Mouse (Mus musculus) MN1 (cell line): ENCODE data around the gene Itpkb.

Experiments
- DNase-seq: peaks from one replicate; pipeline ENCODE4 v3.0.0-alpha.2; 2016; ENCODE audit warnings: low spot score

The Itpkb gene

DNA sequence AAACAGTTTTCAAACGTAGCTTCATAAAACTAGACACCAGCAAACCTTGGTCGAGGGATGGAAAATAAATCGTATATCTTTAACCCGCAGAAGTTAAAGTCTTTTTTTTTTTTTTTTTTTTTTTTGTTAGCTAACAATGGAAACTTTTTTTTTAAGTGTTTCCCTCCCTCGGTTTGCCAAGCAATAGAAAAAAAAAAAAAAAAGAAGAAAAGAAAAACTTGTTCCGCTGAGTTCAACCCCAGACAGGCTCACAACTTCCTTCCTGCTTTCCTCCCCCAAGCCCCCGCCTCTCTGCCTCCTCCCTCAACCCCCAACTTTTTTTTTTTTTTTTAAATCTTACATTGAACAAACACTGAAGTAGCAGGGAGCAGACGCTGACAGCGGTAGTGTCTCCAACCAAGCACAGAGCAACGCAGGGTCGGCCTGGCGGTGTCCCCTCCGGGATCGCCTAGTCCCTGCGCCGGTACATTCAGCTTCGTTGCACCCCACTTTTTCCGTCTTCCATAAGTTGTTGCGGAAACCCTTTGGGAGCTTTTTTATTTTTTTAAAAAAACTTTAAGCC, at the start of gene Itpkb:
Gene Itpkb, plus strand, starts transcription at position 341 of the 562 bp plus-strand sequence.
- DNase-seq: no peak

- DNase-seq: no peak
Observed at GRCm38 (mm10) chr1:180282581-180282980, 47.7 kb upstream of the Itpkb start.

DNA sequence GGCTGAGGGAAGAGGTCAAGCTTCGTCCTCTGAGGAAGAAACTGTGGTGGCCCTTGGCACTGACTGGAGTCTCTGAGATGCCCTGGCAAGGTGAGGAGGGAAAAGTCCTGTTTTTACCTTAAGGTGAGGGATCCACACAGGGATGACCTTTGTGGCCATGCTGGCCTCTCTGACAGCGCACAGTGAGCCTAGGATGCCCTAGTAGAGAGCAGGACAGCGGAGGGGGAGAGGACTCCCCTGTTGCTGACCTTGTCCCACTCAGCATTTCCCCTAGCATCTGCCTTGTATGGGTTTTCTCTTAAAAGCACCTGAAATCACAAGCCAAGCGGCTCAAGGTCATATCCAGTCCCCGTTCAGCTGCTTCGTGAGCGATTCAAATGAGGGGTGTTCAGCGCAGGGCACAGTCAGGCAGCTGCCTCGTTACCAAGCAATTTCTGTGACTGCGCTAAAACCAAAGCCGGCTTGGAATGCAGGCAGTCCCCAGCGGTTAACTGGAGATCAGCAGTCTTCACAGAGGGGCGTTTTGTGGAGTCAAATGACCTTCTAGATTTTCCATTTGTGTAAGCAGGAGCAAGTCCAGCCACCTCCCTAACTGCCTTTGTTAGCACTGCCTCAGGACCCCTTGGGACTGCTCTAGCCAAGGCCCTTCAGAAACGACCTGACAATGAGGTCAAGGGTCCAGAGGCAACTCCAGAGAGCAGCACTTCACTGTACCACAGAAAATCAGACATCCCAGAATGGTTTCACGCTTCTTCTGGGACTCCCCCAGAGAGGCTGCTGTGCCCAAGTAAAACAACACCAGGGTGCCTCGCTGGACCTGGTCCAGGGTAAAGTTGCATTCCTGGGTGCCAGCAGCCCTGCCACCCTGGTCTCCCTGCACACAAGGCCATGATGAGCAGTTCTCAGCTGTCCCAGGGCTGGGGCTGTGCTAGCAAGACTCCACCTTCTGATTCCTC, 46.2 kb upstream of the Itpkb start:
- DNase-seq: no peak

DNA sequence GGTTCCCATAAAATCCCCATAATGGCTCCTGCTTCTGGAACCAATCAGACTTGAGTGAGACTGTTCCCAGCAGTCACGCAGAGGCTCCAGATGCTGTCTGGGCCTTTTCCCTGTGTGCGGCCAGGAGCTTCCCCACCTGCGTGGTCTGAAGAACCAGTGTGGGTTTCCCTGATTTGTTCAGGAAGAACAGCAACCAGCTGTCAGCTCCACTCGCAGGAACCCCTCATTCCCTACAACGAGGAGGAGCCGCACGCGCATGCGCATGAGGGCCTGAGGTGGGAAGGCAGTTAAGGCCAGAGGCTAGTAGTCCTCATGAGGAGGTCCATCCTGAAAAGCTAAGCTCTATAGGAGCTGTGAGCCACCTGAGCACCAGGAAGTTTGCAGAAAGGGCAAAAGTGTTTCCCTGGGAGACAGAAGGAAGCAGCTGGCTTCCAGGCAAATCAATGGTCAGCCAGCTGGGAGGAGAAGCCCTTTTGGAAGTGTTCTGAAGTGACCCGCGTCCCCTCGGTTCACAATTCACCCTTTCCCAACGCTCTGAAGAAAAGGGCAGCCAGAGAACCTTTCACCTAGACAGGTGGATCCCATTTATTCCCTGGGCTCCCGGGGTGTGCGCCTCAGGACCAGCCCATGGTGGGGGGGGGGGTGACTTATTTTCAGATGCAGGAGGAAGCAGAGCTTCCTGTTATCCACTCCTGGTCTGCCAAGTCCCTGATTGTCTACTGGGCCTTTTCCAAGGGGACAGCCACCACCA, 44.0 kb upstream of the Itpkb start:
- no peak for DNase-seq

DNA sequence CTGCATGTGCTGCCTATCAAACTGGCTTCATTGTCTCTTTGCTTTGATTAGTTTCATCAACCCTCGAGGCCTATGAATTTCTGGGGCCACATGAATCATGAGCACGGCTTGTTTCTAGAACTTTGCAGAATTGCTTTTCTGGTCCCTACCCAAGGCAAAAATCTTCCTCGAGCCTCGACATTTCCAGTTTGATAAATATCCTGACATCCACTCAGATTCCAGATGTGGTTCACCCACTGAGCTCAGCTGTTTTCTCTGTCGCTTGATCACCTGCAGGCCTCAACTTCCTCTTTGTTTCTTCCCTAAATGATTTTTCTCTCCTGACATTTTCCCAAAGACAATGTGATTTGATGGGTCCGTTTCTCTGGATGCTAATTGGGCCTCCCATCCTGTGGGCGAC, 42.1 kb upstream of the Itpkb start:
- DNase-seq: no peak

- no peak for DNase-seq
Observed at GRCm38 (mm10) chr1:180288872-180289468, 41.3 kb upstream of the Itpkb start.

DNA sequence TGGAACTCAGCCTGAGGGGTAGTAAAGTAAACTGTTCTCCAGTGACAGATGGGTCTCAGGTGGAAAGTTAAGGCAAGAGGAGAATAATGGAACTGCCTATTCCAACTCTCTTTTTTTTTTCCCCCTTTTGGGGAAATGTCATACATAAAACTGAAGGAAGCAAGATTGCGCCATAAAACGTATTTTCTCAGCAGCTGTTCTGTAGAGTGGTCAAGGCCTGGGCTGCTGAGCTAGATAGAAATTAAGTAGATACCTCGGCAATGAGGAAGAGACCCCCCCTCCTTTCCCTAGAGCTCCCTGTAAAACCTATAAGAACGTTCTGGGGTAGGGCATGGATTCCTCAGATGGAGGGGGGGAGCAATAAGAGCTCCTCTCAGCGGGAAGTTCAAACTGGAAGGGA, 40.5 kb upstream of the Itpkb start:
- no peak for DNase-seq

GRCm38 (mm10) chr1:180290358-180290757, 39.9 kb upstream of the Itpkb start:
- DNase-seq: no peak

GRCm38 (mm10) chr1:180296088-180296487, 34.2 kb upstream of the Itpkb start:
- no peak for DNase-seq

DNA sequence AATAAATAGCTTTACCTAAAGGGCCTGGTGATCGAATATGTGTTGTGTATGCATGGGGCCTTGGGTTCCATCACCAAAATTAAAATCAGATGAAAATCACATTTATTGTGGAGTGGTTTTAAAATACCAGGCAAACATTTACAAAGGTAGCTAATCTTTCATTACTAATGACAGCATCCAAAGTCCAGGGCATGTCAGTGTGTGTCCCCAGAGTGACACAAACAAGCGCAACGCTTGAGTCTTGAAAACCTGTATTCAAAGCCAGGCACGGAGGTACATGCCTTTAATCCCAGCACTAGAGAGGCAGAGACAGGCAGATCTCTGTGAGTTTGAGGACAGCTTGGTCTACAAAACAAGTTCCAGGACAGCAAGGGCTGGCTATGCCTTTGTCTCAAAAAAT, 30.6 kb upstream of the Itpkb start:
- DNase-seq: no peak

GRCm38 (mm10) chr1:180300292-180300691, 30.0 kb upstream of the Itpkb start:
- no peak for DNase-seq

- DNase-seq: no peak
Observed at GRCm38 (mm10) chr1:180300997-180301396, 29.3 kb upstream of the Itpkb start.

DNA sequence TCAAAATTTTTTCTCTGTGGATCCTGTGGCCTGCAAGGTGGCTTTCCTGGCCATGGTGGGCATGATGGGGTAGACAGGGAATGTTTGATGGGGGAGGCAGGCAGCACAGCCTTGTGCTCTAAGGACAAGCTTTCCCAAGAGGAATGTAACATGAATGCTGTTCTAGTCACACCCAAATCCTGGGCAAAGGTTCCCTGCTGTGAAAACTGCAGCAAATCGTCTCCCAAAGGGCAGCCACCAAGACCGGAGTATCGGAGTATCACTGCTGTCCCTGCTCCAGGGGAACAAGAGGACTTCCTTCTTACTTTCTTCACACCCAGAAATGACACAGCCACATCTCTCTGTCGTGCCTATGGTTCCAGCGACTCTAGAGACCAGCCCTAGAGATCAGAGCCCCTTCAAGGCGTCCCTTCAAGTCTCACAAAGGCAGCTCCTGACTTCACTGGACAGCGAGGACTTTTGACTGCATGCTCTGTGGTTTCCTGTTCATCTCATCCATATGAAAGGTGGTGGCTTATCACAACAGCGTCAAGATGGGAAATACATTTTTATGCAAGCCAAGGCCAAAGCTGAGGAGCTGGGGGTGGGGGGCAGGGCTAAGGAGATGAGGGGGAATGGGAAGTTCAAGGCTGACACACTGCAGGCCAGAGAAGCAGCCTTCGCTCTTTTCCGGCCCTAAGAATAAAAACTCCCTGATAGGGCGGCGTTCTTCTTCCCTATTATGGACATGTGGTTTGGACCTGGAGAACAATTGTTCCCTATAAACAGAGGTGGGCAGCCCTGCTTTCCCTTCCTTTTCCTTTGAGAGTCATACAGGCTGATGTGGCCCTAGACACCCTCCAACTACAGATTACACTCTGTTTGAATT, 27.8 kb upstream of the Itpkb start:
- DNase-seq: no peak

GRCm38 (mm10) chr1:180303600-180303999, 26.7 kb upstream of the Itpkb start:
- DNase-seq: no peak

DNA sequence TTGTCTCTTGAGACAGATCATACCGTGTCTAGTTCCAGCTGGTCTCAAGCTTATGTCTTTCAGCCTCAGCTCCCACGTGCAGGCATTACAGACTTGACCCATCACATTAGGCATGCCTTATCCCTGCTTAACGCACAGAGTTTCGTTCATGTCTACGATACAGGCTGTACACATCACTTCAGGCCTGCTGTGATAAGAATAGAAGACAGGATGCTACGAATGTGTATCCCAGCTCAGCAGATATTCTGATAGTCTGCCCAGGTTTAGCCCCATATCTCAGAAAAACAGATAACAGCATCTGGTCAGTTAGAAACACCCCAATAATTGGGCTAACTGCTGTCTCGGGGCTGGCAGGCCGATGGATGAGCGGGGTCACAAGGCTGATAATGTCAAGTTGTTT, 23.4 kb upstream of the Itpkb start:
- no peak for DNase-seq

DNA sequence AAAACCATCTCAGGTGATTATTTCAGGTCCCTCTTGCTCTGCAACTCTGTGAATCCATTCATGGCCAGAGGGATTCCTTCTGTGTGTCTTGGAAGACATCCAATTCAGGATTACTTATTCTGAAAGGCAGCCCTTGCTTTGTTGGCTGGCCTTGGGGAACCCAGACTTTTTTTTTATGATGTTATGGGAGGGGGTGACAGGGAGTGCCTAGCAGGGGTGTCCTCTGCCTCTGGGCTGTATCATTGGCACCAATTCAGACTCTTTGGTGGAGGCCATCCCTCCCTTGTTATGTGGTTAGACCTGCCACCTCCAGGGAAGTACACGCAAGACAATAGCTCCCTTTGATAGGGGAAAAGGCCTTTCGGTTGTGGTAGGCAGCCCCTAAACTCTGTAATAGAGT, 22.6 kb upstream of the Itpkb start:
- no peak for DNase-seq

DNA sequence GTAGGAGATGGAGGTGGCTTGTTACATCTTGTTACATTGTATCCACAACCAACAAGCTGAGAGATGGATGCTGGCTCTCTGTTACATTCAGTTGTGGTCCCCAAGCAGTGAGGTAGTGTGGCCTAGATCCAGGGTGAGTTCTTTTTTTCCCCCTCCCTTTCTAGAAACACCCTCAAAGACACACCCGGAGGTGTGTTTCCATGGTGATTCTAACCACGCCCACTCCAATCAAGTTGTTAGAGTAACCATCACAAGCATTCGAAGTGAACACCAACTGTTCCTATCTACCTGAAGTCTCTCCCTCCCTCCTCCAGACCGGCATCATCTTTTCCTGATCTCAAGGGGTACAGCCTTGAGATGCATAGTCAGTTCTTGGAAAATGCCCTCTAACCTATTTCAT, 21.4 kb upstream of the Itpkb start:
- DNase-seq: no peak

GRCm38 (mm10) chr1:180312286-180312685, 18.0 kb upstream of the Itpkb start:
- no peak for DNase-seq

GRCm38 (mm10) chr1:180312792-180313311, 17.4 kb upstream of the Itpkb start:
- peak; percentile 45 for DNase-seq

DNA sequence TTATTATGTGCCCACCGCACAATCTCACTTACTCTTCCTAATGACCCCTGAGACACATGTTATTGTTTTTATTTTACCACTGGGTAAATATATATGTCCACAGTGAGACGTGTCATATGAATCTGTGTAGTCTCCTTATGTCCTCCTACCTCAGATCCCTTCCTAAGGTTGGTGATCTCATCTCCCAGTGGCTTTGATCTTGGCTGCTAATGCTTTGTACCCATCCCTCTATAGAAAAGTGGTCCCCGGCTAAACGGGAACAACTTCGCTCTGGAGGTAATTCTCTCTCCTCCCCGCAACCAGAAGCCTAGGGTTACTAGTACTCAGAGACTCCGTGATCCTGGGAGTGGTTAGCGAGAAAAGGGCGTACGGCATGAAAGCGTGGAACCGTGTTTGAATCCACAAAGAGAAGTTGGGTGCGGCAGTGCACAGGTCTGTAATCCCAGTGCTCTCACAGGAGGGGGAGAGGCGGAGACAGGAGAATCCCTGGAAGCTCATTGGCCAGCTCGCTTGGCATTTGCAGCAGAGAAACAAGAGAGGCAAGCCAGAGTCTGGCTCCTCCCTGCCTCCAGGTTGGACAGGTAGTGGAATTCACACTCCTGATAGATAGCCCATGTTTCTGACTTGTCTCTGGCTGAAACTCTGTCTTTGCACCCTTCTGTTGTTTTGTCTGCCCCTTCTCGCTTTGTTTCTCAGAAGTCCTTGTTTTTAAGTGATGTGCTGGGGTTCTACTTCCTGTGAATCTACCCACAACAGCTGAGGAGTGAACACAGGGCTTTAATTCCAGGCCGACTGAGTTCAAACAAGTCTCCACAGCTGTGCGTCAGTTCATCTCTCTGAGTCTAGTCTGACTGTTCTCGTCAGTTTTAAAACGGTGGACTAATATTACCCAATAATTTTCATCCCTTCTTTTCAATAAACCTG, 16.5 kb upstream of the Itpkb start:
- DNase-seq: no peak
